Mouse (Mus musculus) liver, postnatal 0 days (tissue): Measurements from ENCODE around the gene Paf1.

Experiments
- CTCF ChIP-seq: sonication (generic); IDR thresholded peaks from 2 replicates; pipeline ENCODE4 v1.5.1; 2016; ENCODE audit warnings: antibody characterized with exemption, low read depth
- EP300 ChIP-seq: IDR thresholded peaks from 2 replicates; pipeline ENCODE4 v1.6.1; 2016; ENCODE audit warnings: antibody characterized with exemption, low read depth, mild to moderate bottlenecking

DNA sequence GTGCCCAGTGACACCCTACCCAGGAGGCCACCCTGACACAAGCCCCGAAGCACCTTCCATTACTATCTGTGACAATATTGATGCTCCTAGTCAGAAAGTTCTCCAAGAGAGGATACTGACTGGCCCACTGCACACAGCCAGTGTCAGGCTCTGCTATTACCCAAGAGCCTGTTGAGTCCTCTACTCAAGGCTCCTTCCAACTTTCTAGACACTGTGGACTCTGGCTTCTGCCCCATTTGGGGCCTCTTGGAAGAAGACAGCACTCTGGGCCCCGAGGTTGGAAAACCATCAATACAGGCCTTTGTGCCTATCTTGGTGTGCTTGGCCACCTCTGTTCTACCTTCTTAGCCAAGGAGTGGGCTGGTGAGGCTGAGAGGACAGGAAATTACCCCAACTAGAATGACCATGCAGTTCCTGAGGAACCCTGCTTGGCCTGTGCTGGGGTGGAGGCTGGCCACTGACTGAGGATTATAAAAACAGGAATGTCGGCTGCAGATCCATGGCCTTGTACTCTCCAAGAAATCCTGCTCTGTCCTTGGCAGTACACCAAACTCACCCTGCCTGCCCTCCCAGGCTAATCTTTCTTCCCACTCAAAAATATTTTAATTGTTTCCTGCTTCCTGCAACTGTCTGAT lies 18.2 kb downstream of the Paf1 start:
- TF ChIP-seq CTCF (no peak), EP300 (no peak)
